Mouse (Mus musculus): ENCODE results near the gene Kcnh1.

Kcnh1 gene

DNA sequence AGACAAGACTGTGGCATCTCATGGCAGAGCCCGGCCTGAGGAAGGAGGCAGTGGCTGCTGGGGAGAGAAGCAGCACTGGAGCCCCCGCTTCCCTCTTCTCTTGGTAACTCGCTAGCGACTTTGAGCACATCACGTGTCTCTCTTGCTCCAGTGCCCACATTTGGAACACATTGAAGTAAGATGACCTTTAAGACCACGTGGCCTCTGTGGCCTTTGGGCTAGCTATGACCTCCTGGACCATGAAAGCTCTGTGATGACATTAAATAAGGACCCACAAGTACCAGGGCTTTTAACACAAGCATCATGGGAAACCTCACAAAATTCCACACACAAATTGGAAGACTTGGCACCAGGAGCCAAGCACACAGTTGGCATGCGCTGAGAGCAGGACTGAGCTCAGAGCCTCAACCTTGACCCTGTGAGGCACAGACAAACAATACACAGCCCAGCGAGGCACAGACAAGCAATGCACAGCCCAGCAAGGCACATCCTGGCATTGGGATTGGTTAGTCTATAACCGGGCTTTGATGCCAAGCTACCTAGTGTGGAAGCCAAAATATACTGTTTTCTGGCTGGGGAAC is 225.8 kb downstream of the Kcnh1 start:
- peak; percentile 44 for DNase-seq

DNA sequence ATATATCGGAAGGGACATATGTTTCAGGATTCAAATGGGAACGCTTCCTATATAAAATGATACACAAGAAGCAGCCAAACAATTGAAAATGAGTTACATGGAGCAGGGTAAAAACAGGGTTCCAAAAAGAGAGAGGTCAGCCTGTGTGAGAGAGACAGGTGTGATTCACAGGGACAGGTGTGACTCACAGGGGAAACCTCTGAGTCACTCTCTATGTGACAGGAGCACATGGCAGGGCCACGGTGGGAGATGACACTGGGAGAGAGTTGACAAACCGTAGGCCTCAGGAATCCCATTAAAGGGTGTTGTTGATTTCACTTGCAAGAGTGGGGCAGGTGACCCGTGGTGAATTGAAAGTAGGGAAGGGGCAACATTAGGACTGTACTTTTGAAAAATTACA is 228.6 kb downstream of the Kcnh1 start:
- no peak for DNase-seq

DNA sequence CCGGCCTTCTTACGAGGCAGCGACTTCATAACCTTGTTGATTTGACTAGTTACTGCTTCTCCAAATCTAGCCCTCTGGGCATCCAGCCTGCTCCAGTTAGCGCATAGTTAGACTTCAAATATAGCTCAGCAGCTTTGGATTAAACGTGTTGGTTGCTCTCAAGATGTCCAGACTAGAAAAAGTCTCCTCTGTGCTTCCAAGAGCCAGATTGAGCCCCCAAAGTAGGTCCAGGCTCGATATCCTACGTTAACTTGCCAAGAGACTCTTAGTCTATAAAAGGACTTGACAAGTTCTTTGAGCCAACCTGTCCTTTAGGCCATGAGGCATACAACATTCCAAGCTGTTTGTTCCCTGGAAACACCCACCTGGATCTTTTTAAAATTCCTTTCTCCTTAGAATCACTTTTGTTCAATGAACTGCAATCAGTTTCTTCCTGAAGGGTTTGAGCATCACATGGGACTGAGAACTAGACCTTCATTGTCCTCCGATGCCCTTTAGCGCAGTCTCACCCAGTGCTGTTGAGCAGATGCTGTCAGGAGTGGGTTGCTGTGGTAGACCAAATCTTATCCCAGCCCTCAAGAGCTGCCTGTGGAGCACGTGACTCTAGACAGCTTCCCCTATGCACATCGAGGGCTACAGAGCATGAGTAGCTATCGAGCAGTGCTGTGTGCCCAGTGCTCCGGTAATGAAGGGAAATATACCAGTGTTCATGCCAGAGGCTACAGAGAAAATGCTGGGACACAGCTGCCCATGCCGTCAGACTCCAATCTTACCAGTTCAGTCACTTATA is 231.0 kb downstream of the Kcnh1 start:
- no peak for DNase-seq

DNA sequence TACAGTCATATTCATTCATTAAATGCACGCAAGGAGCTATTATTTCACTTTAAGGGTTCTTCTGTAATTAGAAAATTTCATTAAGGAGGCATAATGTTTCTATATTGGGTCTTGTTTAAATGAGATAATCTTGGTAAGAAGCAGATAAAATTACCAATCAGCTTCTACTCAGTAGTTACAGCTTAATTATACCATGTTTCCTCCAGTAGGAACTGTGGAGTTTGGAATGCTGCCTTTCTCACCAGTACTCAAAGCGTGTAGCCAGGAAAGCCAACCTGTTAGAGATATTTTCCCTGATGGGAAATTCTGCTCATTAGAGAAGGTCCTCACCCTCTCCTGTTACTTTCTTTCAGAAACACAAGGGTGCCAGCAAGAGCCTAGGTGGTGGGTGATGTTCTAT is 240.8 kb downstream of the Kcnh1 start:
- no peak for DNase-seq

DNA sequence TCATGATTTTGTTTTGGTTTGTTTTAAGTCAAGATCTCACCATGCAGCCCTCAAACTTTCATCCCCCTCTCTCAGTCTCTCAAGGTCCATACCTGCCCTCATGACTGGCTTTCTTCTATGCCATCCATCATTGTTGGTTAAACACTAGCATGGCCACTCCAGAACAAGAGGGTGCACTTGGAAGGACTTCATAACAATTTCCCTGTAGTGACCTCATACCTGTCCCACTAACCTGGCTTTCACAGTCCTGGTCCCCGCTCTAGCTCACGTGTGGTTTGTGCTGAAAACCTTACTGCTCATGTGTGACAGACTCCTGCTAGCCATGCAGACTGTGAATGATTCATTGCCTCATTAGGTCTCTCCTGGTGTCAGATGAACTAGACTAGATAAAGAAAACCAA is 244.9 kb downstream of the Kcnh1 start:
- DNase-seq: no peak

DNA sequence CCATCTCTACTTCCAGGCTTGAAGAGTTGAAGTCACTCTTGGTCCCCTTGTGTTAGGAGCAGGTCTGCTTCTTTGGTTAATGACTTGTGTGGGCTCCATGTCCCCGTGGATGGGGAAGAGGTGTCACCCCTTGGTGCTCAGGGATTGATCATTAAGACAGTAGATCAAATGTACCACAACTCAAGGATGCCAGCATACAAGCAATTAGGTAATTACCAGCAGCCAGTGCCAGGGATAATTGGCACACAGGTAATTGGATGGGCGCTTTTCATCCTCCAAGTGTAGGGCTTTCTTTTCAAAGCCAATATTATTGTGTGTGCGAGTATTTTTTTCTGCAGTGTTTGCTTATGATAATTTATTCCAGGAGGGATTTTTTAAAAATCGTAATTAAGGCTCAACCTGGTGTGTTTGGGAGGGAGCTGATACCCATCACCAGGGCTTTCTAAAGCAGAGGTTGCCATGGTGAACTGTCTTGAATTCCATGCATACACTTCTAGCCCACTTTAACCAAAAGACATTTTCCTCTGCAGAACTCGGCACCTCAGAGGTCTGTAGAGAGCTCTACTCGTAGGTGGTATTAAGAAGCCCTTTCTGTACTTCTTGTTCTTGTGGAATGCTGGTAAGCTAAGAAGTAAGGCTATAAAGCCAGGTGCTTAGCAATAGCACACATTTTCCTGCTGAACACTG is 248.7 kb downstream of the Kcnh1 start:
- no peak for DNase-seq

DNA sequence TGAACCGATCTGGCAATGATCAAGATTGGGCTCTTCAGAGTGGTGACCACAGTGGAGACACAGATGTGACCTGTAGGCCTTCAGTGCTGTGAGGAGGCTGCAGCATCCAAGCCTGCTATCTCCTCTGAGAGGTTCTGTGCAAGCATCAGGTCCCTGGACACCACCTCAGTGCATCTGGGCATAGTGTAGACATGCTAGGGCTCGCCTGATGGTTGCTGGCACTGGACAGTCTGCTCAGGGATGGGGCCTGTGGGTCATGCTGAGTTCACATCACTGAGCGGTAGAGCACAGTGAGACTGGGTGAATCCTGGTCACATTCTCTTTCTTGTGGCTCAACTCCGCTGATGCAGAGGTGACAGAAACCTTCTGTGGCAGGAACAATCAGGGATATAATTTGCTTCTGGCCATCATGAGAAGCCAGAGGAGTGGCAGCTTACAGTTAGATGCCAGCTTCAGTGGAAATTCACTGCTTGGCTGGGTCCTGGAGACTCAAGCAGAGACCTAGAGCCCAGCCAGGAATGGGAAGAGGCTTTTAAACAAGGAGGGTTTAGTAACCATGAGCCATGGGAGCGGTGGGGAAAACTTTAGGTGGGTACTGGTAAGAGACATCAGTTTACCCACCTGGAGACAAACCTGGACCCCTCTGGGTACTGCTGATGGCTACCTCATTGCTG is 252.3 kb downstream of the Kcnh1 start:
- DNase-seq: peak; percentile 48

DNA sequence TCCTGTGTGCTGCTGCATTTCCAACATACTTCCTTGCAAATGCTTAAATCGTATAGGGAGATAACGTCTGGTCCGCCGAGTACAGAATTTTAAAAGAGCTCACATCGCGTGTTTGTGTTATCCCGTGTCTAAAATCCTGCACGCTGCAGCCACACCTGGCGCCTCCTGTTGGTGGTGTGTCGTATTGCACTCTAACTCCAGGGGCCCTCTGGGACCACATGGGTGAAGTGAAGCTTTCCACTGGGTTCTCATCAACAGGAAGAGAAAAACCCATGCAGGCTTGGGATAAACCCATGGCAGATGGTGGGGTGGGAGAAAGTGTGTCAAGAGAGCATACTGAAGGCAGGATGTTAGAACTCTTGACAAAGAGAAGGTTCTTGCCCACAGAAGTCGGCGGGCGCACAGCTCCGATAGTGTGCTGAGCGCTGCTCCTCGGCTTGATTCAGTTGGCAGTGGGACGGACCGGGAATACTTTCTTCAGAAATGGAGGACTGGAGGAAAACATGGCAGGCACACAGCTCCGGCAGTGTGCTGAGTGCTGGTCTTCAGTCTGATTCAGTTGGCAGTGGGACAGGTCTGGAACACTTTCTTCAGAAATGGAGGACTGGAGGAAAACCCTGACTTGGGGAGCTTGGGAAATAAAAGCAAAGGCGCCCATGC is 253.6 kb downstream of the Kcnh1 start:
- DNase-seq: peak; percentile 50

DNA sequence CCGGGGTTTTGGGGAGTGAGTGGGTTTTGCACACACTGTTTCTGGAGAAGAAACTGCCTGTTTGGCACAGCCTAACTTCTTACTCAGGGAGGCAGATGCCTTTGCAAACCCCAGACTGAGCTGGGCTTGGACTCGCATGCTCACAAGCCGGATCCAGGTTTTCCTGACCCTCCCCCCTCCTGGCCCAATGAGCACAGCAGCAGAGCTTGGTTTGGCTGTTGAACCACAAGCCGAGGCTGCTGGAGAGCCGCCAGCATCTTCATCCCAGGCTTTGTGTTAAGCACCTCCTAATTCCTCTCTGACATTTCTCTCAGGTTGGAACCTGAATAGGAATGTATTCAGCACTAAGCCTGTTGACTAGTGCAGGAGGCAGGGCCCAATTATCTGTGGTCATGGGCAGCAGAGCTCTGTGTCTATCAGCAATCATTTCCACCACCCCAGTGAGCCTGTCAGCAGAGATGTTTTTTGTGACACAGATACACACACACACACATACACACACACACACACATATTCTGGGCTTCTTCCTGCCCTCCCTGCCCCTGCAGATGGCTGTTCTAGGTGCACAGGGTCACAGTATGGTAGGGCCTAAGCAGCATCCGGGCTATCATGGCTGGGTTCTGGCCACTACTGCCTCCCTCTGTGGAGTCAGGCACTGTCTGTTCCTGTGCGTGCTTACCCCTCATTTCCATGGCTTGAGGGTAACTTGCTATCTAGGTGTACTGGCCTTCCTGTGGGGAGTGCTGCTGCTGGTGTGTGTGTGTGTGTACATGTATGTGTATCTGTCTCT is 254.3 kb downstream of the Kcnh1 start:
- peak; percentile 93 for DNase-seq

DNA sequence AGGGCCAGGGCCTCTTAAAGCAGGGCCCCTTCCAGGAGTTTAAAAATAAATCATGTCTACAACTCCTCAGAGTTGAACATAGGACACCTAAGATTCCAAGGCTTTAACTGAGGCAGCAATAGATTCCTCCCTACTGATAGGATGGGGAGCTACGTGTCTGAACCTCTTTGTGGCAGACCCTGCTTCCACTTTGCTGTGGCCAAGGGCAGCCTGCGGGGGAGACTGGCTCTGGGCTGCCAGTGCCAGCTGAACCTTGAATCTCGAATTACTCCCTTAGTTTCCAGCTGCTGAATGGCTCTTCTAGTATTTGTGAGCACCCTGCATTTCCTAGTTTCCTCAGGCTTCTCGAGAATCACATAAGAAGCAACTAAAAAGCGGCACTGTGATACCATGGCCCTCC is 255.6 kb downstream of the Kcnh1 start:
- no peak for DNase-seq

DNA sequence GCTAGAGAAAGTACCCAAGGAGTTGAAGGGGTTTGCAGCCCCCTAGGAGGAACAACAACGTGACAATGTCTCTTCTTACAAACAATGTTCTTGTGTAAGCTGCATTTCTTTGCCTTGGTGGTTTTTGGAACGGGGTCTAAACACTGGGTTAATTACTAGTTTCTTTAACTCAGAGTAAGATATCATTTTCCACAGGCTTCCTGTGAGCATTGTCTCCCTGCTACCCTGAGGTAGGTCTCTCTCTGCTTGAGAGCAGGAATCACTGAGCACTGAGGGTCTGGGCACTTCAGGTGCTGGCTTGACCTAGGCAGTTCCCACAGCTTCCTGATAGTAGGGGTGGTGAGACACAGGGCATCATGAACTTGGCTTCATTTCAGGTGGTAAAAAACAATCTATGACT is 257.1 kb downstream of the Kcnh1 start:
- no peak for DNase-seq

DNA sequence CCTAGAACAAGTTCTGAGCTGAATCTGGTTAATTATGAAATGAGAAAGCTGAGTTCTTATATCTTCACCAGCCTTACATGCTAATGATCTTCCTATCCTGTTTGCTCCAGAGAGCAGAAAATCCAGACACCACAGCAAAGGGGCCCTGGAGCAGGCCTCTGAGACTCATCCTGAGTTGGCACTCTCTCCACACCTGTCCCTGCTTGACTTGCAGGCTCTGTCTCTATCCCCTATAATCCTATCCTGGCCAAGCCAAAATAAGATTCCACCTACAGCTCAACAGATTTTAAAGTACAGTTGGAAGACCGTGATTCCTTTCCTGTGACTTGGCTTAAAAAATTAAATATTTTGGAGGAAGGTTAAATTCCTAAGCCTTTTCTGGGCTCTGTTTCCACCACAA is 257.9 kb downstream of the Kcnh1 start:
- no peak for DNase-seq

DNA sequence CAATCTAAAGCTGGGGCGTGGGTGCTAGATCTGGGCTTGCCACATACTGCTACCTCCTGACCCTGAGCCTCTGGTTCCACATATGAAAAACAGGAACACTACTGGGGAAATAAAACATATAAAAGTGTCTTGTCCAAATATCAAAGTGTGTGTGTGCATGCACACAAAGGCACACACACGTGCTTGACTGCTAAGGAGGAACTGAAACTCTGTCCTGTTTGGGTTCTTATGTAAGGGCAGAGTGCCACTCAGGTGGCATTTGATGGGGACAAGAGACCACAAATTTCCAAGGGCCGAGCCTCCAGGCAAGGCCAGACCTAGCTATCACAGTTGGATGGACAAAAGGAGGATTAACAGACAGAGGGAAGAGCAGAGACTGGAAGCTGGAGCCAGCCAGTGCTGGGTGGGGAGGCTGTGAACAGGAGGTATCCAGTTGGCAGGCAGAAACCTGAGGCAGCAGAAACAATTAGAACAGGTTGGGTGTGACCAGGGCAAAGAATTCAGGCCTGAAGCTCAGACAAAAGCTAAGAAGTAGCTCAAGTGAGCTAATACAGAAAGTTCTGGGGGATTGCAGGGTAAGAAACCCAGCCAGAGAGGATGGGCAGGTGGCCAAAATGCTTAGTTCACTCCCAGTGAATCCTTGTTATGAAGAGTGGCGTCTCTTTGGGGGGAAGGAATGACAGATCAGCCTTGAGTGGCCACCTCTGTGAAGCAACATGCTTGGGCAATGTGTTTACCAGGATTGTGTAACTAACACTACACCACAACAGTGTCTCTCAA is 259.2 kb downstream of the Kcnh1 start:
- DNase-seq: peak; percentile 65

DNA sequence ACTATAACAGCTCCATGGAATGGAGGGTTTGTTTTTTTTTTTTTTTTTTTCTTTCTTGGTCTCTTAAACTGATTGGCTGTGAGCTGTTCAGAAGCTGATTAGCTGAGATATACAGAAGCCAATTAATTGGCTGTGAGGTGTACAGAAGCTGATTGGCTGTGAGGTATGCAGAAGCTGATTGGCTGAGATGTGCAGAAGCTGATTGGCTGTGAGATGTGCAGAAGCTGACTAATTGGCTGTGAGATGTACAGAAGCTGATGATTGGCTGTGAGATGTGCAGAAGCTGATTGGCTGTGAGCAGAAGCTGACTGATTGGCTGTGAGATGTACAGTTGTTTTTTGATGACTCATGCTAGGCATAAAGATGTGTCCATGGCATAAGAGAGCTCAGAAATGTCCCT is 259.9 kb downstream of the Kcnh1 start:
- no peak for DNase-seq

DNA sequence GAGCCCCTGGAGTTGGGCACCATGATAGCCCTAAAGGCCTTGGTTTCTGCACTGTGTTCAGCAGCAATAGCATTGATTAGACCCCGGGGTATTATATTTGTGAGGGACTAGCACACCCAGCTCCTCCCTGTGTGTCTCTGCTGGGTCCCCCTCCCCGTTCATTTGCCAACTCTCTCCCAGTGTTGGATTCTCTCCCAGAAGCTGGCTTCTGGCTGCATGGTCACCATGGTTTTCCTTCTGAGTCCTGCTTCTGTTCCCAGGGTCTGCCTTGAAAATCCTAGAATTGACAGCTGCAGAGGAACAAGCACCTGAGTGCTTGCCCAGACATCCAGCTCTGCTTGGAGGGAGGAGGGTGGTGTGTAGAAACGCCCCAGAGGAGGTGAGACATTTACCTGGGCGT is 261.1 kb downstream of the Kcnh1 start:
- DNase-seq: no peak

DNA sequence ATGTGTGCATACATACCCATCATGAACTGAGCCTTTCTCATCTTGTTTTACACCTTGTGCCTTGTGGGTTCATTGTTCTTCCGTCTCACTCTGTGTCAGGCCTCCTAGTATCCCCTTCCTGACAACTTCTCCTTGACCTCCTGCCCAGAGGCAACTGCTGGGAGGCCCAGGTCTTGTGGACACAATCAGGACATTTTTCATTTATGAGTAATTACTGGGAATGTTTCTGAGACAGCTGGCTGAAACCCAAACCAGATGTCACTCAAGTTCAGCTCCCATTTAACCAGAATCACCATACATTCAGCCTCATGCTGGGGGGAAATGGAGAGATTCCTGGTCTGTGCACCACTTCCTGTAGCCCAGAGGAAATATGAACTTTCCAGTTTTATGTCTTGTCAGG is 263.9 kb downstream of the Kcnh1 start:
- DNase-seq: no peak

DNA sequence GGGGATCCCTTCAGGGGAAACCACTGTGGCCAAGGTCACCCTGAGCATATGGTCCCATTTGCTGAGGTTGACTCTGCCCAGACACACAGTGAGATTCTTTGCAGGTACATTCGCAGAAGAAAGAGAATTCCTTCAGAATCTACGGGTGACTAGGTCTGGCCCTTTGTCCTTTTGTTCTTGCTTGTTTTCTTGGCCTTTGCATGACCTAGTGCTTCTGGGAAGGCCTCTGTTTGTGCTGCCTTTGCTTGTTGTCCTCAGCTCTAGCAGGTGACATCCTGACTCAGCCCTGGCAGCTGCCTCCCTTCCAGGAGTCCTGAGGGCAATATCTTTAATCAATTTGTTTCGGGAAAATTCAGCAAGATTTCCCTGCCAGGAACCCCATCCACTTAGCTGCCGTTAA is 264.4 kb downstream of the Kcnh1 start:
- no peak for DNase-seq

DNA sequence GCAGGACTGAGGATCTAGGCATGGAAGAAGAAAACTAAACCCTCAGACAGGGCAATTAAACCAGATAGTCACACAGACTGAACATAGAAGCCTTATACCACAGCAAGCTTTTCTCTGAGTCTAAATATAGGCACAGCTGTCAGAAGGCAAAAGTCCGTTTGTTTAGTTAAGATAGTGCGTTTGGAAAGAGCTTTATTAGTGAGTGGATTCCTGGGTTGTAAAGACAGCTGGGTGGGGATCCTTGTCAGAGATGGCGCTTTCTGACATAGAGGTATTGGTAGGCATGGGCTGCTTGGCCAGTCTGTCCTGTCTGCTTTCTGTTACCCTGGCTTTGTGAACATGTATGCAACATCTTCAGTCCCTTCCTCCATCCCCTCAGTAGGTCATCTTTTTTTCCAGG is 266.5 kb downstream of the Kcnh1 start:
- no peak for DNase-seq

DNA sequence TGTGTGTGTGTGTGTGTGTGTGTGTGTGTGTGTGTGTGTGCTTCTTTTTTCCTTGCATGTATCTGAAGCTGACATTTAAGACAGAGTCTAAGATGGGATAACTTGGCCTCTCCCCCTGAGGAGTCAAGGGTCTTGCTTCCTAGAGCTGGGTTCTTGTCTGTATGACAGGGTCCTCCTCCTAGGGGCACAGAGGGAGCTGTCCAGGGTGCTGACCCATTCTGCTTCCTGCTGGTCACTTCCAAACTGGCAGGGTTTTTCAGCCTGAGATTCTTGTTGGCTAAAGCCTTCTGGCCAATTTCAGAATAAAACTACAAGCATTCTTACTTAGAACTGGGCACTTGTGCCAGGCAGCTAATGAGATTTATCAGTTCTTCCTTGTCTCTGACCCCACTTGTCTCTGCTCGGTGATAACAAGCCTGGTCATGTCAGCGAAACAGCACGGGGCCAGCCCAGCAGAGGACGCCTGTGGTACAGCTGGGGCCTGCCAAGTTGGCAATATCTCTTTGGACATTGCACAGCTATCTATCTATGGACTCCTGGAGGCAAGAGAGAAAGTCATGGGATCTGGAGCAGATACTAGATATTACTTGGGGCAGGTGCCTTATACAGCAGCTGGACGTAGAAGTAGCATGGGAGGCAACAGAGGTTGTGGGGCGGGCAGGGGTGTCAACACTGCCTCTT is 267.1 kb downstream of the Kcnh1 start:
- DNase-seq: no peak

DNA sequence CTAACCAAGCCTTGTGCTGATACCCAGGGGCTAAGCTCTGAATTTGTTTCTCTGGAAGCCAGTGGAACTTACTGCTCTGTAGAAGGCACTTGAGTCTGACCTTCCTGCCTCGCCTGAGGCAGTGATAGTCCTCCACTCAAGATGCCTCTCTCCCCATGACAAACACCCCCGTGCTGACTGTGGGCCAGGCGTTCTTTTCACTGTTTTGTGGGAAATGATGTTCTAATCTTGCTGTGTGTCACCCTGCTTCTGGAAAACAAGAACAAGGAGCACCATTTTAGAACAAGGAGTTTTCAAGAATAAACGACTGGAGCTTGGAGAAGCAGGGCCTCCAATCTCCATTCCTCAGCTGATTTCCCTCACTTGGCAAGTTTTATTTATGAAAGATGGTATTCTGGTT is 273.2 kb downstream of the Kcnh1 start:
- no peak for DNase-seq

DNA sequence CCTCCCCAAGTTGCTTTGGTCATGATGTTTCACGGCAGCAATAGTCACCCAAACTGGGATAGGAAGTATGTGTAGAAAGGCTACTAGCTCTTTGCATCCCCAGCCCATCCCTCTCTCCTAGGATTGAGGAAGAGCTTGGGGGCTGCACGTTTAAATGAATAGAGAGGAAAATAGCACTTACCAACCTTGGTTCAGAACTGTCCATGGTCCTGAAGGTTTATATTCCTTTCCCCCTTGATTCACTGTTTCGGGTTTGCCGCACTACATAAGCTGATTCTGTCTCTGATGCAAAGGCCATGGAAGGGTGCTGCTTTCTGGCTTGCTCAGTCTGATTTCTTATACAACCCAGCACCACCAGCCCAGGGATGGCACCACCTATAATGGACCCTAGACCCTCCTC is 281.8 kb downstream of the Kcnh1 start:
- DNase-seq: no peak
